14 mouse cellular contexts compared by ENCODE assay signal in genomic region chr15:85746671-85747070, GRCm38 (mm10). TPM values are rescaled to one million over a fixed set of nuclear protein-coding genes. Genes with fewer than 3 reads are reported as not detected.
"Had no signal": no experiment of that assay in that cellular context is flagged by ENCODE, and none has a peak within 500 bp of the region (broad histone marks: within the 10 kb centered on the region; RNA-seq: fewer than 3 reads in every experiment).

No protein-coding gene starts in this region.

- ATAC-seq: hindbrain, postnatal 0 days; midbrain, embryonic 16.5 days had no signal

- H3K4me3 ChIP-seq: limb, embryonic 15.5 days; liver, embryonic 13.5 days; midbrain, embryonic 12.5 days; neural tube, embryonic 13.5 days; stomach, embryonic 15.5 days had no signal

- H3K27ac ChIP-seq: hindbrain, postnatal 0 days; kidney, postnatal 0 days; limb, embryonic 15.5 days; liver, embryonic 13.5 days; midbrain, embryonic 12.5 days; neural tube, embryonic 13.5 days; stomach, embryonic 15.5 days had no signal

- DNase-seq: kidney, adult 8-10 months; liver, embryonic 13.5 days; lung, adult 18-20 months; right cerebral cortex, postnatal 4 days; thymus, adult 2 months; thymus, postnatal 25 days had no signal

- H3K36me3 ChIP-seq: limb, embryonic 15.5 days; liver, embryonic 13.5 days; midbrain, embryonic 12.5 days; neural tube, embryonic 13.5 days; stomach, embryonic 15.5 days had no signal

- H3K4me1 ChIP-seq: limb, embryonic 15.5 days; liver, embryonic 13.5 days; midbrain, embryonic 12.5 days; neural tube, embryonic 13.5 days; stomach, embryonic 15.5 days had no signal

- H3K9me3 ChIP-seq: limb, embryonic 15.5 days; liver, embryonic 13.5 days; midbrain, embryonic 12.5 days; stomach, embryonic 15.5 days had no signal

- H3K27me3 ChIP-seq: liver, embryonic 13.5 days; stomach, embryonic 15.5 days had no signal

- H3K4me2 ChIP-seq: limb, embryonic 15.5 days; liver, embryonic 13.5 days; midbrain, embryonic 12.5 days; neural tube, embryonic 13.5 days; stomach, embryonic 15.5 days had no signal

- H3K9ac ChIP-seq: limb, embryonic 15.5 days; liver, embryonic 13.5 days; midbrain, embryonic 12.5 days; neural tube, embryonic 13.5 days; stomach, embryonic 15.5 days had no signal

RNA-seq across cellular contexts. Expression of gene Ppara, which starts 11.9 kb away (rescaled TPM):
- total RNA-seq: megakaryocyte-erythroid progenitor cell, adult 5-6 weeks had no signal
